Mouse (Mus musculus) naive thymus-derived CD4-positive, alpha-beta T cell, adult 2 months (primary cell): ENCODE data around the gene Pde1c.

ENCODE experiments used
- DNase-seq: peaks from one replicate; pipeline ENCODE4 v3.0.0-alpha.2; 2011; ENCODE audit warnings: low read depth

Pde1c gene

GRCm38 (mm10) chr6:56328103-56328502 is 240.8 kb downstream of the Pde1c start:
- no peak for DNase-seq

GRCm38 (mm10) chr6:56322799-56323198 is 246.1 kb downstream of the Pde1c start:
- DNase-seq: no peak

GRCm38 (mm10) chr6:56310318-56310717 is 258.6 kb downstream of the Pde1c start:
- DNase-seq: no peak

GRCm38 (mm10) chr6:56306066-56306465 is 262.8 kb downstream of the Pde1c start:
- no peak for DNase-seq

- no peak for DNase-seq
Measured at GRCm38 (mm10) chr6:56292176-56292575, 276.7 kb downstream of the Pde1c start.

- DNase-seq: no peak
Measured at GRCm38 (mm10) chr6:56289307-56289706, 279.6 kb downstream of the Pde1c start.

- DNase-seq: no peak
Measured at GRCm38 (mm10) chr6:56284821-56285220, 284.1 kb downstream of the Pde1c start.

GRCm38 (mm10) chr6:56275461-56275860 is 293.4 kb downstream of the Pde1c start:
- no peak for DNase-seq

GRCm38 (mm10) chr6:56271741-56272140 is 297.2 kb downstream of the Pde1c start:
- no peak for DNase-seq

GRCm38 (mm10) chr6:56264509-56264908 is 304.4 kb downstream of the Pde1c start:
- no peak for DNase-seq

- no peak for DNase-seq
Measured at GRCm38 (mm10) chr6:56260118-56260517, 308.8 kb downstream of the Pde1c start.

GRCm38 (mm10) chr6:56257555-56258297 is 311.2 kb downstream of the Pde1c start:
- no peak for DNase-seq

- no peak for DNase-seq
Measured at GRCm38 (mm10) chr6:56250091-56250490, 318.8 kb downstream of the Pde1c start.

- no peak for DNase-seq
Measured at GRCm38 (mm10) chr6:56191426-56192140, 377.3 kb downstream of the Pde1c start.

GRCm38 (mm10) chr6:56176485-56176884 is 392.4 kb downstream of the Pde1c start:
- no peak for DNase-seq

GRCm38 (mm10) chr6:56172172-56172571 is 396.7 kb downstream of the Pde1c start:
- no peak for DNase-seq

- no peak for DNase-seq
Measured at GRCm38 (mm10) chr6:56168736-56169135, 400.2 kb downstream of the Pde1c start.

GRCm38 (mm10) chr6:56158217-56158616 is 410.7 kb downstream of the Pde1c start:
- DNase-seq: no peak

GRCm38 (mm10) chr6:56156836-56157235 is 412.1 kb downstream of the Pde1c start:
- DNase-seq: no peak

GRCm38 (mm10) chr6:56130493-56131159 is 438.3 kb downstream of the Pde1c start:
- DNase-seq: no peak

GRCm38 (mm10) chr6:56099520-56100101 is 469.3 kb downstream of the Pde1c start:
- DNase-seq: no peak

- no peak for DNase-seq
Measured at GRCm38 (mm10) chr6:56098427-56098826, 470.5 kb downstream of the Pde1c start.

- no peak for DNase-seq
Measured at GRCm38 (mm10) chr6:56076378-56076805, 492.5 kb downstream of the Pde1c start.
